Mouse (Mus musculus) 416B (cell line): ENCODE data around the gene Gm21854.
"Not testable (repeated sequence)": the region's sequence is repeated elsewhere in the genome, so short reads cannot be mapped to it uniquely, and the experiment has no call there.

ENCODE experiments used
- DNase-seq: peaks from one replicate; pipeline ENCODE4 v3.0.0; 2011; ENCODE audit warnings: low read depth

Gene Gm21854

GRCm38 (mm10) chrY:5656686-5657085 lies at the start of gene Gm21854:
Gene Gm21854 (plus strand): TSS chrY:5656986.
- DNase-seq, result not testable (repeated sequence)
